Mouse (Mus musculus) olfactory bulb, adult 2 months (tissue): Measurements from ENCODE around the gene Kif13a.

Source experiments
- CTCF ChIP-seq: fragments of 200-500 bp; IDR thresholded peaks from 2 replicates; pipeline ENCODE4 v1.5.1; 2012; ENCODE audit warnings: low read depth, mild to moderate bottlenecking, low read length, moderate library complexity; ENCODE audit not compliant: insufficient read depth
- POLR2A ChIP-seq: fragments of 200-500 bp; IDR thresholded peaks from 2 replicates; pipeline ENCODE4 v1.6.1; 2012; ENCODE audit warnings: mild to moderate bottlenecking, low read depth, low read length, moderate library complexity; ENCODE audit not compliant: insufficient read depth

- TF ChIP-seq POLR2A (no peak), CTCF (no peak)
Observed at GRCm38 (mm10) chr13:46898837-46899236, 30.8 kb downstream of the Kif13a start.
